ENCODE assay signal across 23 mouse cellular contexts in genomic region chr14:77197414-77197915, GRCm38 (mm10). TPM values are rescaled to one million over a fixed set of nuclear protein-coding genes. Genes with fewer than 3 reads are reported as not detected.
DNase-seq lines count a peak whose midpoint lies in the region; TF ChIP-seq lines count a peak whose summit lies in the region.
"Had no signal": no experiment of that assay in that cellular context is flagged by ENCODE, and none has a peak within 500 bp of the region (broad histone marks: within the 10 kb centered on the region; RNA-seq: fewer than 3 reads in every experiment).

No protein-coding gene starts in this region.

- no peaks in the 10 kb centered on the region for H3K27me3 ChIP-seq in heart, adult 2 months (ENCODE audit: control insufficient read depth, insufficient read depth, low read length)
- H3K27me3 ChIP-seq: embryonic facial prominence, embryonic 15.5 days; limb, embryonic 12.5 days; liver, embryonic 13.5 days; midbrain, embryonic 12.5 days had no signal

- no peak for TF ChIP-seq CTCF in heart, adult 2 months (IDR thresholded peaks at IDR 0.05)
- TF ChIP-seq CTCF in embryonic fibroblast, embryonic 13.5 days (IDR thresholded peaks at IDR 0.05; ENCODE audit: borderline replicate concordance, insufficient read depth, low read length) = no peak

- H3K36me3 ChIP-seq in heart, adult 2 months (ENCODE audit: control insufficient read depth, insufficient read depth, low read length) = no peaks in the 10 kb centered on the region
- H3K36me3 ChIP-seq: embryonic facial prominence, embryonic 15.5 days; limb, embryonic 12.5 days; liver, embryonic 13.5 days; midbrain, embryonic 12.5 days had no signal

- WGBS in heart, adult 2 months = 87% methylated on average over 2 of the region's 2 CpGs

- no peak overlapping the region for H3K4me3 ChIP-seq in heart, adult 2 months
- H3K4me3 ChIP-seq in embryonic fibroblast, embryonic 13.5 days (ENCODE audit: insufficient read depth, low read length) = no peak overlapping the region
- H3K4me3 ChIP-seq: embryonic facial prominence, embryonic 15.5 days; limb, embryonic 12.5 days; liver, embryonic 13.5 days; midbrain, embryonic 12.5 days had no signal

- no peak for TF ChIP-seq EP300 in heart, adult 2 months (IDR thresholded peaks at IDR 0.05; ENCODE audit: insufficient read depth, low read depth, low read length)

- H3K79me2 ChIP-seq in heart, adult 2 months (replicated peaks; ENCODE audit: control insufficient read depth, insufficient read depth, low read length) = no peaks in the 10 kb centered on the region

- H3K9ac ChIP-seq in heart, adult 2 months (ENCODE audit: low read depth, low read length) = no peak overlapping the region
- H3K9ac ChIP-seq: embryonic facial prominence, embryonic 15.5 days; limb, embryonic 12.5 days; liver, embryonic 13.5 days; lung, embryonic 14.5 days; midbrain, embryonic 12.5 days had no signal

- intact Hi-C loops in heart, adult 2 months (cut with DNase I) = no loop called here

- DNase-seq in embryo, embryonic 10.5 days (ENCODE audit: low spot score) = peak; percentile 7
- DNase-seq in embryo, embryonic 11 days = no peak
- DNase-seq in heart, adult 11 months = peak; percentile 70
- DNase-seq in heart, adult 2 months = no peak
- peak; percentile 80 for DNase-seq in 3T3-L1 (ENCODE audit: low read depth, low spot score)
- DNase-seq in adrenal gland, postnatal 14 days = no peak
- no peak for DNase-seq in yolk sac, embryonic 10.5 days (ENCODE audit: low spot score)
- DNase-seq: cerebellum, adult 11 months; cerebellum, adult 9-11 months; gastrocnemius, postnatal 36 days; kidney, adult 2 months; kidney, postnatal 14 days; liver, embryonic 13.5 days; lung, embryonic 14.5 days; right cerebral cortex, postnatal 25 days; spleen, adult 18-20 months had no signal

- no peak overlapping the region for H3K27ac ChIP-seq in heart, adult 2 months
- peak overlapping the region; percentile 79 for H3K27ac ChIP-seq in embryonic fibroblast, embryonic 13.5 days (ENCODE audit: insufficient read depth, low read length)
- H3K27ac ChIP-seq: embryonic facial prominence, embryonic 15.5 days; limb, embryonic 12.5 days; liver, embryonic 13.5 days; midbrain, embryonic 12.5 days had no signal

- H3K4me1 ChIP-seq in heart, adult 2 months (ENCODE audit: control insufficient read depth, insufficient read depth, low read length) = no peaks in the 10 kb centered on the region
- peaks cover 8% of the 10 kb centered on the region for H3K4me1 ChIP-seq in embryonic fibroblast, embryonic 13.5 days (ENCODE audit: control insufficient read depth, insufficient read depth, low read length)
- H3K4me1 ChIP-seq: limb, embryonic 12.5 days; liver, embryonic 13.5 days had no signal

- no peak for TF ChIP-seq POLR2A in heart, adult 2 months (IDR thresholded peaks at IDR 0.05; ENCODE audit: insufficient read depth, low read depth, low read length)
- no peak for TF ChIP-seq POLR2A in embryonic fibroblast, embryonic 13.5 days (IDR thresholded peaks at IDR 0.05; ENCODE audit: low read depth, low read length)

RNA-seq across cellular contexts. Expression of gene Enox1, which starts 40.9 kb away (rescaled TPM):
- under 1 TPM; 0.78 to 0.80 TPM for total RNA-seq in heart, adult 2 months (2021)
- polyA plus RNA-seq in heart, adult 2 months (2012; rRNA removed) = 0.23 and 0.47 TPM in 2 replicates
- 3.0 and 7.0 TPM in 2 replicates for polyA plus RNA-seq in embryonic fibroblast, embryonic 13.5 days (2011; ENCODE audit: insufficient read length, low read depth, missing spikeins)
- 6.1 and 6.7 TPM in 2 replicates for total RNA-seq in adrenal gland, postnatal 14 days (2021)
- total RNA-seq: common myeloid progenitor, adult 5-6 weeks; megakaryocyte, adult 5-6 weeks; neutrophil, adult 5-6 weeks had no signal

Comparison
In these comparisons a context has a peak if more than half of its experiments do, and no peak if none do; other contexts are left out.
1. DNase-seq: peak in embryo, embryonic 10.5 days (single experiment), heart, adult 11 months (single experiment) and 3T3-L1 (single experiment); none in embryo, embryonic 11 days (single experiment), heart, adult 2 months (0 of 2), adrenal gland, postnatal 14 days (single experiment) and yolk sac, embryonic 10.5 days (single experiment).